Mouse (Mus musculus): ENCODE measurements around the gene Tmem268. TPM values are rescaled to one million over a fixed set of nuclear protein-coding genes. Genes with fewer than 3 reads are reported as not detected.

The Tmem268 gene
- total and polyA plus RNA-seq, 2 experiments from 2014 or later: 5.5 to 5.9 TPM

DNA sequence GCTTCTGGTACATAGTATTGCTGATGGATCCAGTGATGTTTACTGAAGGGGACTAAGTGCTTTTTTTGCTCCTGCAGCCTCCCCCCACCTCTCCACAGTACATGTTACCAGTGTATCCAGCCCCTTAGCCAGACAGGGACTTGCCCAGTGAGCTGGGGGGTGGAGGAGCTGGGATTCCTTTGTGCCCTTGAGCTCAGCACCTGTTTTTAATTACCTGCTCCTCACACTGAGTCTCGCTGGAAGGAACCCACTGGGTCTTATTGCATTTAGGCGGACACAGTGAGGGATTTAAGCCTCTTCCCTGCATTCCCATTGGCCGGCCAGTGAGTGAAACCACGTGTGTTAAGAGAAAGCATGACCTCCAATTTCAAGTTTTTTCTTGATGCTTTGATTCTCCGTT, 24.0 kb downstream of the Tmem268 start:
- WGBS: 62% methylated on average over 5 of the region's 5 CpGs
- Histone ChIP-seq H3K9me3 (ENCODE audit: low read length) (no peaks in the 10 kb centered on the region), H3K4me2 (ENCODE audit: low read depth) (no peak overlapping the region), H3K4me1 (ENCODE audit: insufficient read depth) (peaks cover 5% of the 10 kb centered on the region; the same call in 1 of the 2 replicates), H3K27ac (ENCODE audit: low read depth, low read length) (no peak overlapping the region), H3K27me3 (ENCODE audit: insufficient read depth, low read length) (no peaks in the 10 kb centered on the region), H3K36me3 (ENCODE audit: insufficient read depth) (no peaks in the 10 kb centered on the region), H3K9ac (no peak overlapping the region), H3K4me3 (ENCODE audit: low read depth, low read length) (no peak overlapping the region)
- ATAC-seq (no peak), DNase-seq (no peak)
- TF ChIP-seq CTCF (IDR thresholded peaks at IDR 0.05; ENCODE audit: low read depth): no peak

GRCm38 (mm10) chr4:63585216-63585615, 26.6 kb downstream of the Tmem268 start:
- no peak for TF ChIP-seq CTCF (IDR thresholded peaks at IDR 0.05; ENCODE audit: low read depth)
- no peak for ATAC-seq

DNA sequence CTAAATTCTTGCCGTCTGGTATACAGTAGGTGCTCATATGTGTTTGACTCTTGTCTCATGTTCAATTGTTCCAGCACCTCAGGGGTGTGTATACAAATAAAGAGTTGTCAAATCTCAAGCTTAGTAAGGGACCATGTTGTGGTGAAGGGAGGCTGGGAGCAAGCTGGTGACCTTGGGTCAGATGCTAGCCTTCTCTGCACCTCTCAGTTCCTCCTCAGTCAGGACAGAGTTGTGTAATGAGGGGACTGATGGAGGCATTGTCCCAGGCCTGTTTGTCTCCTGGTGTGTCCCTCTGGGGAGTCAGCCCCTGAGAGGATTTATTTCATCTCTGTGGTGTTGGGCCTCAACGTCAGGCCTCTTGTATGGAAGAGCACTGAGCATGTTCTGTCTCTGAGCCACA, 27.7 kb downstream of the Tmem268 start:
- 72% methylated on average over 2 of the region's 2 CpGs for WGBS
- Histone ChIP-seq H3K36me3 (ENCODE audit: insufficient read depth) (no peaks in the 10 kb centered on the region), H3K4me1 (ENCODE audit: insufficient read depth) (no peaks in the 10 kb centered on the region), H3K9ac (no peak overlapping the region), H3K27ac (ENCODE audit: low read depth, low read length) (no peak overlapping the region), H3K4me2 (ENCODE audit: low read depth) (no peak overlapping the region), H3K4me3 (ENCODE audit: low read depth, low read length) (no peak overlapping the region), H3K9me3 (ENCODE audit: low read length) (no peaks in the 10 kb centered on the region), H3K27me3 (ENCODE audit: insufficient read depth, low read length) (no peaks in the 10 kb centered on the region)
- ATAC-seq (no peak), DNase-seq (no peak)
- TF ChIP-seq CTCF (IDR thresholded peaks at IDR 0.05; ENCODE audit: low read depth): no peak

More at GRCm38 (mm10) chr4:63585216-63585615, 26.6 kb downstream of the Tmem268 start:
- H3K27me3 ChIP-seq (ENCODE audit: insufficient read depth, low read length): no peaks in the 10 kb centered on the region
- no peak overlapping the region for H3K4me2 ChIP-seq (ENCODE audit: low read depth)
- no peak overlapping the region for H3K4me3 ChIP-seq (ENCODE audit: low read depth, low read length)
- peaks cover under 1% of the 10 kb centered on the region; the same call in 1 of the 2 replicates for H3K4me1 ChIP-seq (ENCODE audit: insufficient read depth)
- 84% methylated on average over 10 of the region's 10 CpGs for WGBS
- no peaks in the 10 kb centered on the region for H3K9me3 ChIP-seq (ENCODE audit: low read length)
- DNase-seq: no peak
- H3K27ac ChIP-seq (ENCODE audit: low read depth, low read length): no peak overlapping the region
- no peak overlapping the region for H3K9ac ChIP-seq
- H3K36me3 ChIP-seq (ENCODE audit: insufficient read depth): no peaks in the 10 kb centered on the region

- no peak for ATAC-seq
- Histone ChIP-seq H3K4me2 (ENCODE audit: low read depth) (no peak overlapping the region), H3K9me3 (ENCODE audit: low read length) (no peaks in the 10 kb centered on the region), H3K36me3 (ENCODE audit: insufficient read depth) (no peaks in the 10 kb centered on the region), H3K4me1 (ENCODE audit: insufficient read depth) (no peaks in the 10 kb centered on the region), H3K27ac (ENCODE audit: low read depth, low read length) (no peak overlapping the region), H3K9ac (no peak overlapping the region), H3K4me3 (ENCODE audit: low read depth, low read length) (no peak overlapping the region), H3K27me3 (ENCODE audit: insufficient read depth, low read length) (no peaks in the 10 kb centered on the region)
- TF ChIP-seq CTCF (IDR thresholded peaks at IDR 0.05; ENCODE audit: low read depth): no peak
- 90% methylated on average over 7 of the region's 7 CpGs for WGBS
- no peak for DNase-seq
Observed at GRCm38 (mm10) chr4:63589987-63590386, 31.4 kb downstream of the Tmem268 start.

DNA sequence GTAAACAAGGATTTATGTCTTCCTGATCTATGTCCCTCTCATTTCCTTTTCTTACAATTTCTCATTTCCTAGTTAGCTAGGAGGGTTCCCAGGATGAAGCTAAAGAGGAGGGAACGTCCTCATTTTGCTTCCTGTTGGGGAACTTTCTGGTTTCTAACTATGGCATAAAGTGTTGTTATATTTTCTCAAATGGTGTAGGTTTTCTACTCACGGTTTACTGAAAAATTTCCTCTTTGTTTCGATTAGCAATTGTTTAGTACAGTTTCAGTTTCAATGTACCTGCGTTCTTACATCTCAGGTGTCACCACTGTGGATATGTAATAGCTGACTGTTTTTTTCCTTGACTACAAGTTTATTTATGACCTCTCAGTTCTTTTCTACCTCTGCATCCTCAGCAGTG, 32.0 kb downstream of the Tmem268 start:
- Histone ChIP-seq H3K27me3 (ENCODE audit: insufficient read depth, low read length) (no peaks in the 10 kb centered on the region), H3K4me2 (ENCODE audit: low read depth) (no peak overlapping the region), H3K4me1 (ENCODE audit: insufficient read depth) (no peaks in the 10 kb centered on the region), H3K4me3 (ENCODE audit: low read depth, low read length) (no peak overlapping the region), H3K27ac (ENCODE audit: low read depth, low read length) (no peak overlapping the region), H3K36me3 (ENCODE audit: insufficient read depth) (no peaks in the 10 kb centered on the region), H3K9ac (no peak overlapping the region), H3K9me3 (ENCODE audit: low read length) (no peaks in the 10 kb centered on the region)
- 89% methylated on average over 4 of the region's 4 CpGs for WGBS
- no peak for TF ChIP-seq CTCF (IDR thresholded peaks at IDR 0.05; ENCODE audit: low read depth)
- no peak for DNase-seq
- ATAC-seq: no peak

DNA sequence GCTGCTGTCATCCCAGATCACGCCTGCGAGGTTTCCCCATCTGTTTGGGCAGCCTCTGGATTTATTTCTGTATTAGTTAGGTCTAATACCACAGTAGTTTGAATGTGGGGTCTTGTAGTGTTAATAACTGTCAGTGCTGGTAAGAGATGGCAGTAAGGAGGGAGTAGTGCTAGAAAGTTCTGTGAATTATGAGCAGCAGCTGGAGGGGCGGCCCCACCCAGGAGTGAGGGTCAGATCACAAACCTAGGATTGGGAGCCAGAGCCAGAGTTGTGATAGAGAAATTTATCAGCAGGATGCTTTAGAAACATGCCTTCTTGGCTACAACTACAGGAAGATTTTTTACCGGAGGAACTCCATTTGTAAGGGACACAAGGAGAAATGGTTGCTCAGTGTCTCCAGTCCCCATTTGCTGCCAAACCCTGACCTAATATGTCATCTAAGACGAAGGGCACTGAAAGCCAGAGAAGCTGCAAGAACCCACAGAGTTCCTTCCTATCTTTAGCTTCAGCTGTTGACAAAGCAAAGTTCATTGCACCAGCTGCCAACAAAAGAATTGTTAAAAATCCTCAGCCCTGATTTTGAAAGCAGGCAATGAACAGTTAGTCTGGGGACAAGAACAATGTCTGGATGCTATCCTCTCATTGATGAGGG, 36.0 kb downstream of the Tmem268 start:
- no peak for DNase-seq
- WGBS: 74% methylated on average over 5 of the region's 5 CpGs
- no peak for TF ChIP-seq CTCF (IDR thresholded peaks at IDR 0.05; ENCODE audit: low read depth)
- Histone ChIP-seq H3K27me3 (ENCODE audit: insufficient read depth, low read length) (no peaks in the 10 kb centered on the region), H3K36me3 (ENCODE audit: insufficient read depth) (no peaks in the 10 kb centered on the region), H3K9ac (no peak overlapping the region), H3K9me3 (ENCODE audit: low read length) (no peaks in the 10 kb centered on the region), H3K4me3 (ENCODE audit: low read depth, low read length) (no peak overlapping the region), H3K27ac (ENCODE audit: low read depth, low read length) (no peak overlapping the region), H3K4me2 (ENCODE audit: low read depth) (no peak overlapping the region), H3K4me1 (ENCODE audit: insufficient read depth) (no peaks in the 10 kb centered on the region)
- no peak for ATAC-seq

DNA sequence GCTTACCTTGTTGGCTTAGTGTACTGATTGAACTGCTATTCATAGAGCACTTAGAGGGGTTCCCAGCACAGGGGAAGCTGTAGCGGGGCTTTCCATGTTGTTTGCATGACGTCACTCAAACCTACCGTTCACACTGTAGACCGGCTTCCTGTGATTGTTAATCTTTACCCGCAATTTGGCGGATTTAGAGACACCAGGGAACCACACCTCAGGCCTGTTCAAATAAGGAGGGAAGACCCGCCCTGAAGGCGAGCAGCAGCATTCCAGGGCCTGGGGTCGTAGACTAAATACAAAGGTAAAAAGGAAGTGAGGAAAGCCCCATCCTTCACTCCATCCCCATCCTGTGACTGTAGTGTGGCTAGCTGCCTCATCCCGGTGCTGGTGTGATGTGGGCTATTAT, 36.7 kb downstream of the Tmem268 start:
- 86% methylated on average over 10 of the region's 10 CpGs for WGBS
- H3K36me3 ChIP-seq (ENCODE audit: insufficient read depth): no peaks in the 10 kb centered on the region
- H3K9ac ChIP-seq: no peak overlapping the region
- no peaks in the 10 kb centered on the region for H3K9me3 ChIP-seq (ENCODE audit: low read length)
- no peak overlapping the region for H3K4me2 ChIP-seq (ENCODE audit: low read depth)
- TF ChIP-seq CTCF (IDR thresholded peaks at IDR 0.05; ENCODE audit: low read depth): no peak
- H3K4me1 ChIP-seq (ENCODE audit: insufficient read depth): no peaks in the 10 kb centered on the region
- H3K4me3 ChIP-seq (ENCODE audit: low read depth, low read length): no peak overlapping the region
- no peak overlapping the region for H3K27ac ChIP-seq (ENCODE audit: low read depth, low read length)
- ATAC-seq (no peak), DNase-seq (no peak)
- no peaks in the 10 kb centered on the region for H3K27me3 ChIP-seq (ENCODE audit: insufficient read depth, low read length)
